Mouse (Mus musculus): Measurements from ENCODE around the gene C1qtnf6.

DNA sequence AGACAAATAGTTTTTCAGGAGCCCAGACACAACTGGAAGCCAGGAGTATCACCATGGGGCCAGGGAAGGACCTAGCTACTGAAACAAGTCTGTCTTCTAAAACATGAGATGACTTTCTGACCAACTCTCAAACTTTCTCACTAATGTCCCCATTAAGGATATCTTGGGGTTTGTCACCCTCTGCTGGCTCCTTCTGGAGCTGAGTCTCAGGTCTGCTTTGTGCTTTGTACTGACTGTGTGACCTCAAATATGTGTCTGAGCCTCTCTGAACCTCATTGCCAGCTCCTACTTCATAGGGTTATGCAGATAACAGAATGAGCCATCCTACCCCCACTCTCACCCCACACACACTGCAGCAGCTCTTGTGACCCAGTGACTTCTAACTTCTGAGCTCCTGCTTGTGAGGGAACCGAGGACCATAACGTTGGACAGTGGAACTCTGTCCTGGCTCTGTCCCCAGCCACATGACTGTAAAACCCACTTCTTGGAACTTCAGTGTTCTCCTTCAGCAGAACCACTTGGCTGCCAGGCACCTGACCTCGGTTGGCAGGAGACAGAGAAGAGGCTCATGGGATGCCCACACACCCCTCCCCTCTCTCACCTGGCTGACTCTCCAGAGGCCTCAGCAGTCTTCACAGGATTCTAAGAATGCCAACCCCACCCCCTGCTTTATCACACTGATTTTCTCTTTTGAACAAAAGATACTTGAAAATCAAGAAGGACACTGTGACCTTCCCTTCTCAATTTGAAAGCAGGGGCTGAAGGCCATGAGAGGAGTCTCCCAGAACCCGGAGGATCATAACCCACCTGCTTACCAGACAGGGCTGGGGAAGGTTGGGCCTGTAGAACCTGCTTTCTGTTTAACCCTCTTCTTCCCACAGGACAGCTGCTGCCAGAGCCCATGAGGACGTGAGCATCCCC, 16.5 kb upstream of the C1qtnf6 start:
- TF ChIP-seq CTCF (IDR thresholded peaks at IDR 0.05; ENCODE audit: borderline replicate concordance, insufficient read depth, low read depth, low read length): peak; percentile 69; the same call in 1 of the 2 replicates
- no peak for TF ChIP-seq POLR2A (IDR thresholded peaks at IDR 0.05; ENCODE audit: borderline replicate concordance, insufficient read depth, low read length)

Data from cerebellum, adult 2 months (tissue).